Mouse (Mus musculus) limb, embryonic 15.5 days (tissue): ENCODE measurements around the gene Mrps27. TPM values are rescaled to one million over a fixed set of nuclear protein-coding genes. Genes with fewer than 3 reads are reported as not detected.

ENCODE experiments used
- ATAC-seq: fragments of 200-750 bp; cut with Nextera tagmentation; 2 replicates; pipeline ENCODE4 v1.8.0; 2017; ENCODE audit warnings: low read depth, moderate TSS enrichment; ENCODE audit not compliant: insufficient number of reproducible peaks, low FRiP score, low TSS enrichment
- H3K27ac ChIP-seq: fragments of 300-500 bp; sonication (generic); 2 replicates; pipeline ENCODE4 v1.5.1; 2015; ENCODE audit warnings: moderate library complexity, mild to moderate bottlenecking, inconsistent platforms
- H3K27me3 ChIP-seq: fragments of 300-500 bp; sonication (generic); 2 replicates; pipeline ENCODE4 v1.6.1; 2015; ENCODE audit warnings: inconsistent platforms
- H3K36me3 ChIP-seq: fragments of 300-500 bp; sonication (generic); 2 replicates; pipeline ENCODE4 v1.6.1; 2015; ENCODE audit warnings: inconsistent platforms
- H3K4me1 ChIP-seq: fragments of 300-500 bp; sonication (generic); 2 replicates; pipeline ENCODE4 v1.6.1; 2015; ENCODE audit warnings: inconsistent platforms
- H3K4me2 ChIP-seq: fragments of 300-500 bp; sonication (generic); 2 replicates; pipeline ENCODE4 v1.6.1; 2015; ENCODE audit warnings: mild to moderate bottlenecking, inconsistent platforms
- H3K4me3 ChIP-seq: fragments of 300-500 bp; sonication (generic); 2 replicates; pipeline ENCODE4 v1.5.1; 2015; ENCODE audit warnings: mild to moderate bottlenecking, inconsistent platforms
- H3K9ac ChIP-seq: fragments of 300-500 bp; sonication (generic); 2 replicates; pipeline ENCODE4 v1.6.1; 2015; ENCODE audit warnings: inconsistent platforms
- H3K9me3 ChIP-seq: fragments of 300-500 bp; sonication (generic); 2 replicates; pipeline ENCODE4 v1.6.1; 2016; ENCODE audit warnings: inconsistent platforms
- WGBS: fragments of 180-500 bp; shearing (Covaris S2); methylation state at CpG from one replicate; pipeline ENCODE4 v1.1.7; 2015; 5-methylcytosine and 5-hydroxymethylcytosine counted together
- polyA plus RNA-seq: library from polyadenylated mRNA; unstranded; fragments of >200 nt; fragmentation: Nextera tagmentation; extraction: Ambion mirVana; gene quantifications from 2 replicates; pipeline ENCODE4 v1.2.1, GENCODE M21; 2015

Mrps27 gene
- polyA plus RNA-seq, 1 experiment from 2014 or later, result 50.2 TPM

- no peaks in the 10 kb centered on the region for H3K36me3 ChIP-seq
- no peak overlapping the region for H3K27ac ChIP-seq
- H3K4me3 ChIP-seq, result no peak overlapping the region
- H3K4me2 ChIP-seq, result no peak overlapping the region
- H3K27me3 ChIP-seq, result no peaks in the 10 kb centered on the region
- WGBS, result 93% methylated on average over 4 of the region's 4 CpGs
- no peak for ATAC-seq
- H3K4me1 ChIP-seq, result peaks cover 14% of the 10 kb centered on the region
- no peak overlapping the region for H3K9ac ChIP-seq
- H3K9me3 ChIP-seq, result no peaks in the 10 kb centered on the region
Observed at GRCm38 (mm10) chr13:99461886-99462285, 117.3 kb downstream of the Mrps27 start.

DNA sequence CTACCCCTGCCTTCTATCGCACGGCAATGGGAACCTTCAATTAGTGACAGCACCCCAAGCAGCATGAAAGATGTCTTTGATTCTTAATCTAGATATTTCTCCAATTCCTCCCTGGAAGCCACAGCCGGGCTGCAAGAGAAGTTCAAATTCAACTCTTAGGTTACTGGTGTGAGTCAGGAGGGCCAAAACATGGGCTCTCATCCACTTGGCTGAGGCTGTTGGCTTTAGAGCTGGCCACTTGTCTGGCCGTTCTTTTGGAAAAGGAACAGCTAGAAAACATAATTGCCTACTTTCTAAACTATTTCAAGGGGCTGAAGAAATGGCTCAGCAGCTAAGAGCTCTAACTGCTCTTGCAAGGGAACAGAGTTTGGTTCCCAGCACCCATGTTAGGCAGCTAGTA is 120.0 kb downstream of the Mrps27 start:
- Histone ChIP-seq H3K9me3 (no peaks in the 10 kb centered on the region), H3K27ac (no peak overlapping the region), H3K9ac (no peak overlapping the region), H3K27me3 (no peaks in the 10 kb centered on the region), H3K4me1 (peaks cover 4% of the 10 kb centered on the region; the same call in 1 of the 2 replicates), H3K36me3 (no peaks in the 10 kb centered on the region), H3K4me2 (no peak overlapping the region), H3K4me3 (no peak overlapping the region)
- WGBS, result 62% methylated on average over 4 of the region's 4 CpGs
- ATAC-seq, result no peak

Other genes with a start within 250 kb of the Mrps27 start
- 0.62 and 0.67 TPM in 2 replicates for gene Zfp366, start 160.0 kb upstream of the Mrps27 start, polyA plus RNA-seq
- gene Ptcd2, start 81 bp upstream of the Mrps27 start, polyA plus RNA-seq, result 40.3 and 41.7 TPM in 2 replicates
- gene Map1b, start 171.8 kb downstream of the Mrps27 start, polyA plus RNA-seq, result 127 and 137 TPM in 2 replicates